Mouse (Mus musculus) natural killer cell, adult 2 months (primary cell): Measurements from ENCODE around the gene Tmem255a.

Source experiments
- DNase-seq, 2 experiments: peaks; one replicate each; pipeline ENCODE4 v3.0.0; 2022; ENCODE audit warnings: low spot score in 2 of 2

The Tmem255a gene

DNA sequence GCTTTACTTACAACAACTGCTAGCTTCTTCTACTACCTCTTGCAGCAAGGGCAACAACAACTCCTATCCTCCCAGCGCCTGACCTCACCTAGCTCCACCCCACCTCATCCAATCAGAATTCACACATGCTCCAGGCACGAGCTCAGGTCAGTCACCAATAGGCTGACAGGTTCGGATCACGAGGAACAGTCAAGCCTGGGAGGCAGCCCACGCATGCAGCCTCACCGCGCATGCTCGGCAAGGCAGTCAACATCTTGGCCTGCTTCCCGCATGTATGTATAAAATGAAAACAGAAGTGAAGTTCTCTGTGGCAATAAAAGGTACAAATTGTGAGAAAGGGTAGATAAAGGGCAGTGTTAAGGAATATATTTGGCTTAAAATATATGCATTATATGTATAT, 86.2 kb downstream of the Tmem255a start:
- no peak for DNase-seq

DNA sequence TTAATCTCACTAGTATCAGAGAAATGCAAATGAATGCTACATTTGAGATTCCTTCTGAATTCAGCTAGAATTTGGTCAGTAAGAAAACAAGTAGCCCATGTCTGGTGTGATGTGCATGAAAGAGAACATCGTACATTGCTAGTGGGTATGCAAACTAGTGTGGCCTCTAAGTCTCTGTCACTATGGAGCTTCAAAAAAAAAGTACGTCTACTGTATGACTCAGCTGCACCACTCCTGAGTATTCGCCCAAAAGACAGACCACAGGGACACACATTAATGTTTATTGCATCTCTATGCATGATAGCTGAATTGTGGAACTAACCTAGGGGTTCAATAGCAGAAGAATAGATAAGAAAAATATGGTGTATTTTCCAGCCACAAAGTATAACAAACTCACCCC, 86.9 kb downstream of the Tmem255a start:
- no peak for DNase-seq

DNA sequence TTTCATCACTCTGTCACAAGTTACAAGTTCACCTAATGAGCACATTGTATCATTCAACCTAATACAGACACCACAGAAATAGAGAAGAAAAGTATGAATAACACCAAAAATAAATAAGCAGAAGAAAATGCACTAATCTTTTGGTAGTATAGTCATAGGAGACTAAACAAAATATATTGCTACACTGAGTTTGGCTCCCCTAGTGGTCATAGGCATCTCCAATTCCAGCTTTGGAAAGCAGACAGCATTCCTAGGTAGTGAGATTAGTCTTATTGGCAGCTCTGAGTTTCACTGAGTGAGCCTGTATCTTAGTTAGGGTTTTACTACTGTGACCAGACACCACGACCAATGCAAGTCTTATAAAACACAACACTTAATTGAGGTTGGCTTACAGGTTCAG, 93.1 kb downstream of the Tmem255a start:
- DNase-seq, result no peak
